Mouse (Mus musculus): ENCODE results near the gene Csmd2. TPM values are rescaled to one million over a fixed set of nuclear protein-coding genes. Genes with fewer than 3 reads are reported as not detected.

Gene Csmd2
- polyA plus RNA-seq, 1 experiment from 2014 or later, result 0.12 TPM

DNA sequence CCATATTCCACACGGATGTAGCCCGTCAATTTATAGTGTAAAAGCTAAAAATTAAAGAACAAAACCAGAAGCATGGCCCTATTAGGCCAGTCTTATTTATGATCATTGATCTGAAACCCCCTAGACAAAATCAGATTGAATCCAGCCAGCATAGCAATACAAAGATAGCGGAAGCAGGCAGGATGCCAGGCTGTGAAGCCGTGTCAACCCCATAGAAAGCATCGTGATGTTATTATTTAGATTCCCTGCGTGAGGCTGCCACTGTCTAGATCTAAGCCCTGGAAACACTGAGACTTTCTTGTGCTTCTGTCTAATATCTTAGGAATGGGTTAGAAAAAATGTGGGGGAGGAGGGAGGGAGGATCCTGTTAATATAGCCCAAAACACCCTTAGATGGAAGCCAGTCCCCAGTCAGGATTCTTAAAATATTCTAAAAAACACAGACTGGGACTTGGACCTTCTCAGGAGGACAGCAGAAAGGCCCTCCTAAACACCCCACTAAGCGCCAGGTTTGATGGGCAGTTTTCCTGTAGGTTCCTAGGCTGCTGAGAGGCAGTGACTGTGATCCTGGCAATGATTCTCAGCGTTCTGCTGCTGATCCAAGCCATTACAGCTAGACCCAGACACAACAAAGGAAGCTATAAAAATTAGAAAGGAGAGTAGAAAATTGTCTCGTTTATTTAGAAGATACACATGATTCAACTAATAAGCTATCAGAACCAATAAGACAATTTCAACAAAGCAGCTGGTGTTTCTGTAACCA is 419.6 kb downstream of the Csmd2 start:
- no peaks in the 10 kb centered on the region for H3K9me3 ChIP-seq (ENCODE audit: low read depth, low read length)
- TF ChIP-seq CTCF (IDR thresholded peaks at IDR 0.05; ENCODE audit: low read depth), result no peak
- H3K4me1 ChIP-seq (ENCODE audit: insufficient read depth), result no peaks in the 10 kb centered on the region
- WGBS, result 71% methylated on average over 9 of the region's 9 CpGs
- DNase-seq (peak; percentile 30), ATAC-seq (ENCODE audit: insufficient read depth) (no peak)
- no peaks in the 10 kb centered on the region for H3K27me3 ChIP-seq (ENCODE audit: insufficient read depth, low read length)
- H3K9ac ChIP-seq, result no peak overlapping the region
- H3K27ac ChIP-seq (ENCODE audit: low read depth), result no peak overlapping the region
- H3K4me3 ChIP-seq (ENCODE audit: low read depth, low read length), result no peak overlapping the region
- H3K4me2 ChIP-seq, result no peak overlapping the region
- no peaks in the 10 kb centered on the region for H3K36me3 ChIP-seq (ENCODE audit: insufficient read depth)

DNA sequence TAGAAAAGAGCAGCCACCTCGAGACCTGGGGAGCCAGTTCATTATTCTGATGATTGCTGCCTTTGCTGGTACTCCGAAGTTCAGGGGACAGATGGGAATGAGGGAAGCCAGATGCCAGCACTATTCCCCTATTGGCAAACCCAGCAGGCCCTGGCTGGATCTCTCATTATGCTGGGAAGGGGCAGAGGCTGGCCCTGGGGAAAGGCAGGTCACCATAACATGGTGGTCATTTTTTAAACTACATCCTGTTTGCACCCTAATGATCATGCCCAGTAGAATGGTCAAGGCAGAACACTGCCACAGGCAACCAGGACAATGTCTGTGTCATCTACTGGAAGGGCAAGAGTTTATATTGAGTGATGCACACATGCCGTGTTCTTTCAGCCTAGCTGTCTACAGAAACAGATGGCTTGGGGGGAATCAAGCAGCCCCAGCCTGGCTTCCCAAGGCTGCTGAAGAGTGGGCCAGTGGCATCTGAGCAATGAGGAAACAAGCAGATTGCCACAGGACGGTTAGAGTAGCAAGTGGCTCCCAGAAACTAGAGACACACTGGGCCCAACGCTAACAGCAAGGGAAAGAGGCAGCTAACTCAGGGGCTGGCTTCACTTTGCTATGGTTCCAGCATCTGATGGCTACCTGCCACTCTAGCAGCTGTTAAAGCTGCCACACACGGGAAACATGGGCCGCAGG is 424.4 kb downstream of the Csmd2 start:
- no peak for TF ChIP-seq CTCF (IDR thresholded peaks at IDR 0.05; ENCODE audit: low read depth)
- DNase-seq (no peak), ATAC-seq (ENCODE audit: insufficient read depth) (no peak)
- no peaks in the 10 kb centered on the region for H3K36me3 ChIP-seq (ENCODE audit: insufficient read depth)
- no peaks in the 10 kb centered on the region for H3K27me3 ChIP-seq (ENCODE audit: insufficient read depth, low read length)
- H3K4me3 ChIP-seq (ENCODE audit: low read depth, low read length), result no peak overlapping the region
- no peak overlapping the region for H3K9ac ChIP-seq
- 74% methylated on average over 7 of the region's 7 CpGs for WGBS
- H3K9me3 ChIP-seq (ENCODE audit: low read depth, low read length), result no peaks in the 10 kb centered on the region
- H3K4me2 ChIP-seq, result no peak overlapping the region
- no peaks in the 10 kb centered on the region for H3K4me1 ChIP-seq (ENCODE audit: insufficient read depth)
- no peak overlapping the region for H3K27ac ChIP-seq (ENCODE audit: low read depth)

DNA sequence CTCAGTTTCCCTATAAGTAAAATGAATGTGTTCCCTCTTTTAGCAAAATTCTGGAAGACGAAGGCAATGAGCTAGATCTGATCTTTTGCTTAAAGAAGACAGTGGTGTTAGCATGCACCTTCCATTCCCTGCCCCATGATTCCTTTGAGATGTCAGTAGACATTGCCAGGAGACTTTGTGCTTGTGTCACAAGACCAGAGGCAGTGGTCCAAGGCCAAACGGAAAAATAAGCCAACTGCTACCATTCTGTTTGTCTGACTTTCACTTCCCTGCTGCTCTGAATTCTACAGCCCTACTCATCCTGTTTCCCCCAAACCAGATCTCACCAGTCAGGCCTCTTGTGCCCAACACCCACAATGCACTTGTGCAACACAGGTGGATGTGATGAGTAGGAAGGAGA is 427.1 kb downstream of the Csmd2 start:
- ATAC-seq (ENCODE audit: insufficient read depth), result no peak
- H3K27me3 ChIP-seq (ENCODE audit: insufficient read depth, low read length), result no peaks in the 10 kb centered on the region

DNA sequence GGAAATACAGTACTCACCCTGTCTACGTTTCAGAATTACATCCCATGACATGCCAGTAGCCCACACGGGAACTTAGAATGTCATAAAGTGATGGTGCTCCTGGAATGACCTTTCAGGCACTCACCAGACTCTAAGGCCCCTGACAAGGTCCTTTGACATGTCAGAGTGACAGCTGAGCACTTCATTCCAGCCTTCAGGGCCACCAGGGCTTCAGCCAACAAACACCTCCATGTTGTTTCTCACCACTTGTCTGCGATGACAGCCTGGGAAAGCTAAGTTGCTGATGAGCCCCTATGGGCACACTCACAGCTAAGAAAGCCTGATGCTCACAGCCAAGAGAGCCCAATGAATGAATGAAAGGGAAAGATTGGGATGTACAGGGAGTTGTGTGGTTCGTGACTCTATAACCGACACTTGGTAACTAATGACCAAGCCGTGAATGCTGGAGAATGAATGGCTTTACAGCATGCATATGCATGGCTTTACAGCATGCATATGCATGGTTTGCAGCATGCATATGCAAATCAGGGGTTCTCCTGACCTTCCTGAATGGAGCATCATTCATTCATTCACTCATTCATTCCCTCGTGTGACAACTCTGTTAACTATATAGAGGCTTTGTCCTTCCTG is 432.4 kb downstream of the Csmd2 start:
- no peak for TF ChIP-seq CTCF (IDR thresholded peaks at IDR 0.05; ENCODE audit: low read depth)
- WGBS, result 66% methylated on average over 7 of the region's 7 CpGs
- H3K27me3 ChIP-seq (ENCODE audit: insufficient read depth, low read length), result no peaks in the 10 kb centered on the region
- H3K36me3 ChIP-seq (ENCODE audit: insufficient read depth), result no peaks in the 10 kb centered on the region
- no peak for DNase-seq
- no peak overlapping the region for H3K9ac ChIP-seq
- H3K4me2 ChIP-seq, result no peak overlapping the region
- ATAC-seq (ENCODE audit: insufficient read depth), result no peak
- no peak overlapping the region for H3K4me3 ChIP-seq (ENCODE audit: low read depth, low read length)
- no peak overlapping the region for H3K27ac ChIP-seq (ENCODE audit: low read depth)
- no peaks in the 10 kb centered on the region for H3K9me3 ChIP-seq (ENCODE audit: low read depth, low read length)
- H3K4me1 ChIP-seq (ENCODE audit: insufficient read depth), result no peaks in the 10 kb centered on the region

More for the DNA sequence above, 427.1 kb downstream of the Csmd2 start:
- Histone ChIP-seq H3K27ac (ENCODE audit: low read depth) (no peak overlapping the region), H3K4me1 (ENCODE audit: insufficient read depth) (no peaks in the 10 kb centered on the region), H3K4me3 (ENCODE audit: low read depth, low read length) (no peak overlapping the region), H3K36me3 (ENCODE audit: insufficient read depth) (no peaks in the 10 kb centered on the region), H3K4me2 (no peak overlapping the region), H3K9me3 (ENCODE audit: low read depth, low read length) (no peaks in the 10 kb centered on the region), H3K9ac (no peak overlapping the region)
- DNase-seq, result no peak
- 85% methylated on average over 2 of the region's 2 CpGs for WGBS
- no peak for TF ChIP-seq CTCF (IDR thresholded peaks at IDR 0.05; ENCODE audit: low read depth)

DNA sequence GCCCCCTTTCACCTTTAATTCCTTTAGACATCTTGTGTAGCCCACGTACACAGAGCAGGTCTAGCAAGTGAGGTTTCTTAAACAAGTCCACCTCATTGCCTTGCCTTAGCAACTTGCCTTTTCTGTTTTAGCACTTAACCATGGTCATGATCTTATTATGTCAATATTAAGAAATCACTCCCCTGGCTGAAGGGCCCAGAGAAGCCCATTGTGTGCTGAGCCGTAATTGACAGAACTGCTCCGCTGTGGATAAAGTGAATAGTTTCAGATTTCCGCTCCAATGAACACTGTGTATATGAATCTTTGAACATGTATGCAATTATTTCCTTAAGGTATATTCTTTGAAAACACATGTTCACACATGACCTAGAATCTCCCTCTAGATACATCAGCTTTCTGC is 434.8 kb downstream of the Csmd2 start:
- ATAC-seq (ENCODE audit: insufficient read depth) (peak; percentile 74), DNase-seq (peak; percentile 59)
- no peak for TF ChIP-seq CTCF (IDR thresholded peaks at IDR 0.05; ENCODE audit: low read depth)
- Histone ChIP-seq H3K9me3 (ENCODE audit: low read depth, low read length) (no peaks in the 10 kb centered on the region), H3K4me3 (ENCODE audit: low read depth, low read length) (no peak overlapping the region), H3K27ac (ENCODE audit: low read depth) (peak overlapping the region; percentile 76), H3K36me3 (ENCODE audit: insufficient read depth) (no peaks in the 10 kb centered on the region), H3K4me2 (no peak overlapping the region), H3K27me3 (ENCODE audit: insufficient read depth, low read length) (no peaks in the 10 kb centered on the region), H3K9ac (no peak overlapping the region), H3K4me1 (ENCODE audit: insufficient read depth) (no peaks in the 10 kb centered on the region)
- WGBS, result 61% methylated on average over 4 of the region's 4 CpGs

DNA sequence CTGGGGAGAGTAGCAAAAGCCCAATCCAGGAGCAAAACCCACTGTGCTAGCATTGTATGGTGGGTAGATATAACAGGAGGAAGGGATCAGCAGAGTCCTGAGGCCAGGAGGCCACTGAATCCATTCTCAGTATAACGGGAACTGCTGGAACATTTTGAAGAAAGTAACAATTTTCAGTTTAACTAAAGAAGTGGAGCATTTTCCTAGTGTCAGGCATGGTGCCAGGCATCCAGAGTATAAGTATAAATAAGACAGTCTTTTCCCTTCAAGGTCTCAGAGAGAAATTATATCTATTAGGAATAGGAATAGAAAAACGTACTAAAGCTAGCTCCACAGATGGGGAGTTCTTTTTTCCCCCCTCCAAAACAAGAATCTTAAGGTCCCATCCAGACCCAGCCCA is 437.7 kb downstream of the Csmd2 start:
- H3K27me3 ChIP-seq (ENCODE audit: insufficient read depth, low read length), result no peaks in the 10 kb centered on the region
- WGBS, result 51% methylated on average over 2 of the region's 2 CpGs

More for the DNA sequence above, 437.7 kb downstream of the Csmd2 start:
- Histone ChIP-seq H3K27ac (ENCODE audit: low read depth) (no peak overlapping the region), H3K4me3 (ENCODE audit: low read depth, low read length) (no peak overlapping the region), H3K36me3 (ENCODE audit: insufficient read depth) (no peaks in the 10 kb centered on the region), H3K9me3 (ENCODE audit: low read depth, low read length) (no peaks in the 10 kb centered on the region), H3K9ac (no peak overlapping the region), H3K4me2 (no peak overlapping the region), H3K4me1 (ENCODE audit: insufficient read depth) (no peaks in the 10 kb centered on the region; the same call in 1 of the 2 replicates)
- DNase-seq (peak; percentile 34), ATAC-seq (ENCODE audit: insufficient read depth) (no peak)
- TF ChIP-seq CTCF (IDR thresholded peaks at IDR 0.05; ENCODE audit: low read depth), result no peak

Data from lung, embryonic 14.5 days (tissue).